Mouse (Mus musculus): ENCODE results near the gene Ccnd1. TPM values are rescaled to one million over a fixed set of nuclear protein-coding genes. Genes with fewer than 3 reads are reported as not detected.

The Ccnd1 gene
- polyA plus RNA-seq, 1 experiment: not detected

- H3K4me3 ChIP-seq (ENCODE audit: insufficient read depth, low read depth, low read length): no peak overlapping the region
- 69% methylated on average over 8 of the region's 8 CpGs for WGBS
- H3K4me1 ChIP-seq (ENCODE audit: control insufficient read depth, insufficient read depth, low read length): no peaks in the 10 kb centered on the region
- TF ChIP-seq CTCF (IDR thresholded peaks at IDR 0.05; ENCODE audit: insufficient read depth, low read depth, low read length) (no peak), POLR2A (IDR thresholded peaks at IDR 0.05; ENCODE audit: insufficient read depth, low read depth, low read length) (no peak)
- H3K27ac ChIP-seq (ENCODE audit: insufficient read depth, low read depth, low read length): no peak overlapping the region
Measured at GRCm38 (mm10) chr7:144970997-144971768, 31.5 kb upstream of the Ccnd1 start.

GRCm38 (mm10) chr7:144965893-144966292, 26.2 kb upstream of the Ccnd1 start:
- no peak for TF ChIP-seq CTCF (IDR thresholded peaks at IDR 0.05; ENCODE audit: insufficient read depth, low read depth, low read length)
- no peak for TF ChIP-seq POLR2A (IDR thresholded peaks at IDR 0.05; ENCODE audit: insufficient read depth, low read depth, low read length)
- Histone ChIP-seq H3K4me3 (ENCODE audit: insufficient read depth, low read depth, low read length) (no peak overlapping the region), H3K27ac (ENCODE audit: insufficient read depth, low read depth, low read length) (no peak overlapping the region), H3K4me1 (ENCODE audit: control insufficient read depth, insufficient read depth, low read length) (no peaks in the 10 kb centered on the region)
- WGBS: 84% methylated on average over 5 of the region's 5 CpGs

GRCm38 (mm10) chr7:144964316-144964715, 24.6 kb upstream of the Ccnd1 start:
- TF ChIP-seq CTCF (IDR thresholded peaks at IDR 0.05; ENCODE audit: insufficient read depth, low read depth, low read length): no peak
- H3K4me3 ChIP-seq (ENCODE audit: insufficient read depth, low read depth, low read length): no peak overlapping the region
- WGBS: 94% methylated on average over 4 of the region's 4 CpGs
- no peaks in the 10 kb centered on the region for H3K4me1 ChIP-seq (ENCODE audit: control insufficient read depth, insufficient read depth, low read length)
- H3K27ac ChIP-seq (ENCODE audit: insufficient read depth, low read depth, low read length): no peak overlapping the region

- H3K4me3 ChIP-seq (ENCODE audit: insufficient read depth, low read depth, low read length): no peak overlapping the region
- H3K27ac ChIP-seq (ENCODE audit: insufficient read depth, low read depth, low read length): no peak overlapping the region
- 92% methylated on average over 1 of the region's 1 CpGs for WGBS
- no peak for TF ChIP-seq CTCF (IDR thresholded peaks at IDR 0.05; ENCODE audit: insufficient read depth, low read depth, low read length)
- TF ChIP-seq POLR2A (IDR thresholded peaks at IDR 0.05; ENCODE audit: insufficient read depth, low read depth, low read length): no peak
- H3K4me1 ChIP-seq (ENCODE audit: control insufficient read depth, insufficient read depth, low read length): peaks cover 2% of the 10 kb centered on the region; the same call in 1 of the 2 replicates
Measured at GRCm38 (mm10) chr7:144963911-144964310, 24.2 kb upstream of the Ccnd1 start.

- no peak overlapping the region for H3K27ac ChIP-seq (ENCODE audit: insufficient read depth, low read depth, low read length)
- no peak overlapping the region for H3K4me3 ChIP-seq (ENCODE audit: insufficient read depth, low read depth, low read length)
- peaks cover 7% of the 10 kb centered on the region; the same call in 1 of the 2 replicates for H3K4me1 ChIP-seq (ENCODE audit: control insufficient read depth, insufficient read depth, low read length)
- WGBS: 73% methylated on average over 12 of the region's 12 CpGs
- TF ChIP-seq CTCF (IDR thresholded peaks at IDR 0.05; ENCODE audit: insufficient read depth, low read depth, low read length): no peak
- TF ChIP-seq POLR2A (IDR thresholded peaks at IDR 0.05; ENCODE audit: insufficient read depth, low read depth, low read length): no peak
Measured at GRCm38 (mm10) chr7:144958509-144959395, 19.0 kb upstream of the Ccnd1 start.

- no peak overlapping the region for H3K27ac ChIP-seq (ENCODE audit: insufficient read depth, low read depth, low read length)
- WGBS: 1% methylated on average over 45 of the region's 45 CpGs
- TF ChIP-seq CTCF (IDR thresholded peaks at IDR 0.05; ENCODE audit: insufficient read depth, low read depth, low read length) (no peak), POLR2A (IDR thresholded peaks at IDR 0.05; ENCODE audit: insufficient read depth, low read depth, low read length) (no peak)
- peaks cover 40% of the 10 kb centered on the region for H3K4me1 ChIP-seq (ENCODE audit: control insufficient read depth, insufficient read depth, low read length)
- H3K4me3 ChIP-seq (ENCODE audit: insufficient read depth, low read depth, low read length): peak overlapping the region; percentile 51
Measured at GRCm38 (mm10) chr7:144943254-144943653, 3.5 kb upstream of the Ccnd1 start.

- Histone ChIP-seq H3K27ac (ENCODE audit: insufficient read depth, low read depth, low read length) (no peak overlapping the region), H3K4me3 (ENCODE audit: insufficient read depth, low read depth, low read length) (peak overlapping the region; percentile 51), H3K4me1 (ENCODE audit: control insufficient read depth, insufficient read depth, low read length) (peaks cover 45% of the 10 kb centered on the region)
- TF ChIP-seq CTCF (IDR thresholded peaks at IDR 0.05; ENCODE audit: insufficient read depth, low read depth, low read length): no peak
- WGBS: under 1% methylated on average over 20 of the region's 20 CpGs
Measured at GRCm38 (mm10) chr7:144942744-144943135, 3.0 kb upstream of the Ccnd1 start.

GRCm38 (mm10) chr7:144942071-144942743, 2.5 kb upstream of the Ccnd1 start:
- WGBS: under 1% methylated on average over 35 of the region's 35 CpGs

More at GRCm38 (mm10) chr7:144942071-144942743, 2.5 kb upstream of the Ccnd1 start:
- TF ChIP-seq POLR2A (IDR thresholded peaks at IDR 0.05; ENCODE audit: insufficient read depth, low read depth, low read length) (no peak), CTCF (IDR thresholded peaks at IDR 0.05; ENCODE audit: insufficient read depth, low read depth, low read length) (no peak)
- H3K4me1 ChIP-seq (ENCODE audit: control insufficient read depth, insufficient read depth, low read length): peaks cover 47% of the 10 kb centered on the region
- H3K27ac ChIP-seq (ENCODE audit: insufficient read depth, low read depth, low read length): no peak overlapping the region
- H3K4me3 ChIP-seq (ENCODE audit: insufficient read depth, low read depth, low read length): no peak overlapping the region

All from olfactory bulb, adult 2 months (tissue).